Mouse (Mus musculus) heart, adult 8-10 months (tissue): ENCODE measurements around the gene Bmp8a. TPM values are rescaled to one million over a fixed set of nuclear protein-coding genes. Genes with fewer than 3 reads are reported as not detected.
"Not testable (repeated sequence)": the region's sequence is repeated elsewhere in the genome, so short reads cannot be mapped to it uniquely, and the experiment has no call there.

Source experiments
- DNase-seq: peaks from one replicate; pipeline ENCODE4 v3.0.0; 2022; ENCODE audit warnings: low spot score
- total RNA-seq, 4 experiments: library from RNA; stranded (reverse); gene quantifications; 2 replicates each; pipeline ENCODE4 v1.2.4; 2022

The Bmp8a gene
- total RNA-seq, 4 experiments from 2014 or later, result not detected

DNA sequence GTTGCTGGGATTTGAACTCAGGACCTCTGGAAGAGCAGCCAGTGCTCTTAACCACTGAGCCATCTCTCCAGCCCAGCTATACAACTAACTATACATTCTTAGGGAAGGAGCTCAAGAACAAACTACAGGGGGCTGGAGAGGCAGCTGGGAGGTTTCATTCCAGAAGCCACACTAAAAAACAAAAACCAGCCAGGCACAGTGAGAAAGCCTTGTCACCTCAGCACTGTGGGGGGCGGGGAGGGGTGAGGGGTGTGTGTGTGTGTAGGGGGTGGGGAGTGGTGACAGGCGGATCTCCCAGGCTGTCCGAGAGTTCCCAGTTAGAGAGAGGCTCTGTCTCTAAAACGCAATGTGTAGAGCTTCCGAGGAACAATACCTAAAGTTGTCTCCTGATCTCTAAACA is 11.7 kb downstream of the Bmp8a start:
- no peak for DNase-seq

DNA sequence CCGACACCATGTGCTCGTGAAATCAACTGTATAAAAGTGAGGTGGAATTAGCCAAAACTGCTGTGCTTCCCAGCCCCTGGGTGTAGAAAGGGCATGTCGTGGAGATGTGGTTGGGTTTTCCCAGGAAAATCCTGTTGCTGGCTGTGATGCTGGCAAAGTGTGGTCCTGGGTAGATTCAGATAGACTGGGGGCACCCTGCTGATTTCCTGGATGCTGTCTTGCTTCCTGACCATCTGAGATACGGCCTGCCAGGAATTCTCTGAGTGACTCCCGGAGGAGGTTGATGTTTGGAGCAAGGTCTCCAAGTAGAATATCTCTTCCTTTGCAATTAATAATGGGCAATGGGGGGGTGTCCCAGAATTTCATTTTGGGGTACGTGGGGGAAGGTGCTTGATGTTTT is 14.1 kb downstream of the Bmp8a start:
- DNase-seq, result no peak

DNA sequence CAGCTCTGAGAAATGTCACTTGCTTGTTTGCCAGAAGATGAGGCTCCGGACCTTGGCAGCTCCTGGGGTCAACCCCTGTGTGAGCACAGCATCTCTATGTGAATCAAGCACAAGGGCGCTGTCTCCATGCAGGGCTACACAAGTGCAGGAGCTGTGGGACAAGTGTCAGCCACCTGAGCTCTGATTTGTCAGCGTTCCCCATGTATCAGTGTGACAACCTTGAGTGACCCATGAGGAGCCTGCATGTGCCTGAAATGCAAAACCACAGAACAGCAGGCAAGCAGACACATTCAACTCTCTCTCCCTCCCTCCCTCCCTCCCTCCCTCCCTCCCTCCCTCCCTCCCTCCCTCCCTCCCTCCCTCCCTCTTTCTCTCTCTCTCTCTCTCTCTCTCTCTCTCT is 15.4 kb downstream of the Bmp8a start:
- DNase-seq, result no peak

DNA sequence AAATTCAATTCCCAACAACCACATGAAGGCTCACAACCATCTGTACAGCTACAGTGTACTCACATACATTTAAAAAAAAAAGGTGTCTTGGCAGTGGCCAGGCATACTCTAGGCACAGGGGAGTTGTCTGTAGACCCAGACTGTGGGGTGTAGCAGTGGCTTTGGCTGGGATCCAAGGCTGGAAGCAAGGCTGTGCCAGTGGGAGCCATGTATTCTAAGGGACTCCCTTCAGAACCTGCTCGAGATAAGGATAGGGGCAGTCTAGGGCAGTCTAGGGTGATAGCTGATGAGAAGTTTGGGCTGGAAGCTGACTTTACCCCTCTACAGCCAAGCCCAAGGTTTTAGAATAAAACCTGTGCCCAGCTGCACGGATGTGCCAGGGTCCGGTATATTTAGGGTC is 17.0 kb downstream of the Bmp8a start:
- no peak for DNase-seq

DNA sequence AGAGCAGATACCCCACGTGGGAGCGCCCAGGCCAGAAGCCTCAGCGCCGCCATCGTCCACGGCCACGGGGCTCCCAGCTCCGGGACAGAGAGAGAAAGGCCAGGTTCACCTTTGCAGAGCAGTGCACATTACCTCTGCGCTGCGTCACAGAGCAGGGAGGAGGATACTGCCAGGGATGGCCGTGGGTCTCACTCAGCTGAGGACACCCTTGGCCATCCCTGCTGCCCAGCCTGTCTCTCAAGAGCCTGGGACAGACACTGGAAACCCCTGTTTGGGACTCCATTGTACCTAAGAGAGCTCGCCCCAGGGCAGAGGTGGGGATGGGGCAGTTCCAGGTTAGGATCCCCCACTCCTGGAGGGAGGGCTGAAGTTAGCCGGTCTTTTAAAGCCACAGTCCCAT is 19.5 kb downstream of the Bmp8a start, which contains the start of gene Oxct2a:
Oxct2a (minus strand) TSS at position 101 of the 400 bp plus-strand sequence.
- no peak for DNase-seq

DNA sequence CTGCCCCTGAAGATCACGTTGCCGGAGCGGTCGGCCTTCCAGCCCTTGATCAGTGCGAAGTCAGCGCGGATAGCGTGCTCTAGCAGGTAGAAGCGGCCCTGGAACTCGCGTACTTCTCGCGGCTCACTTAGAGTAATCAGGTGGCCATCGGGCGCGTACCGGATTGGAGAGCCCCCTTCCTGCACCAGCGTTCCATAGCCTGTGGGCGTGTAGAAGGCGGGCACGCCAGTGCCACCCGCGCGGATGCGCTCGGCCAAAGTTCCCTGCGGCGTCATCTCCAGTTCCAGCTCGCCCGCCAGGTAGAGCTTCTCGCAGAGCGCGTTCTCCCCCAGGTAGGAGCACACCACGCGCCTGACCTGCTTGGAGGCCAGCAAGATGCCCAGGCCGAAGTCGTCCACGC is 20.1 kb downstream of the Bmp8a start:
- not testable (repeated sequence) for DNase-seq

DNA sequence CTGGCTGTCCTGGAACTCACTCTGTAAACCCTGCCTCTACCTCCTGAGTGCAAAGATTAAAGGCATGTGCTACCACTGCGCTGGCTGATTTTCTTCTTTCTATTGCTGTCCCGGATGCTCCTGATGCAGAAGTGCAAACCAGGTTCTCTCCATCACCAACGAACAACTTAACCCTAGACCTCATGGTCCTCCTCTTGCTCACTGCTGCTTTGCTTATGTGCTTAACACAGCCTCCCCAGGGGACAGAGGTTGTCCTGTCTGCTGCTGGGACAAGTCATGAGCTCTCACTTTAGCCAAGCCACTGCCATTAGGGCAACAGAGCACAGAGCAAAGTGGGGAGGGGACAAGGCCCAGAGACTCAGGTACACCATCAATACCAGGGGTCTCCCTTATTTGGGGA is 28.6 kb downstream of the Bmp8a start:
- no peak for DNase-seq

DNA sequence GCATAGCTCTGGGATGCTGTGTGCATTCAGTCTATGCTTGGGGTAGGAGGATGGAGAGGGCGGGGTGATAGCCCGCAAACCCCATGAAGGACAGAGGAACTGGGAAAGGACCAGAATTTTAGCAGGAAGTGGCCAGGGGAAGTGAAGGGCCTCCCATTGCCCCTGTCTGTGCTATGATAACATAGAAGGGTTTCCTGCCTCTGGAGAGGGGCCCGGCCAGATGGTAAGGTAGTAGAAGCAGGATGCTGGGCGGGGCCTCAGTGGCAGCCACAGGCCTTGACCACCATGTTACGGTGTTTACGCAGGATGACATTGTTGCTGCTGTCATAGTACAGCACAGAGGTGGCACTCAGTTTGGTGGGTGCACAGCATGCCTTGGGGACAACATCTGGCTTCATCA is 30.0 kb downstream of the Bmp8a start:
- no peak for DNase-seq

DNA sequence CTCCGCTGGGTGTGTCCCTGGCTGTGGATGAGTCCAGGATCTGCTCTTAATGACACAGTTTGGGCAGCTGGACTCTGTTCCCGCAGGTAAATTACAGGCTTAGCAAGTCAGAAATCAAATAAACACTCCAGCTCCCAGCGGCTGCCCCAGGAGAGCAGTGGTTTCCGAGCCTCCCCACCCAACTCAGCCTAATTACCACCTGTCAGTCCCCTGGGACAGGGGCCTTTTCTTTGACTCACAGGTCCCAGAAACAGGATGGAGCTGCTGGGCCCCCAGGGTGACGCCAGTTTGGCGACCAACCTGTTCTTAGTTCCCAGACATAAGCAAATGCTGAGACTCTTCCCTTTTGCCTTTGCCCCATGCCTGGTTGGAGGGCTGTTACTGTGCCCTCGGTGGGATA is 31.2 kb downstream of the Bmp8a start:
- no peak for DNase-seq

DNA sequence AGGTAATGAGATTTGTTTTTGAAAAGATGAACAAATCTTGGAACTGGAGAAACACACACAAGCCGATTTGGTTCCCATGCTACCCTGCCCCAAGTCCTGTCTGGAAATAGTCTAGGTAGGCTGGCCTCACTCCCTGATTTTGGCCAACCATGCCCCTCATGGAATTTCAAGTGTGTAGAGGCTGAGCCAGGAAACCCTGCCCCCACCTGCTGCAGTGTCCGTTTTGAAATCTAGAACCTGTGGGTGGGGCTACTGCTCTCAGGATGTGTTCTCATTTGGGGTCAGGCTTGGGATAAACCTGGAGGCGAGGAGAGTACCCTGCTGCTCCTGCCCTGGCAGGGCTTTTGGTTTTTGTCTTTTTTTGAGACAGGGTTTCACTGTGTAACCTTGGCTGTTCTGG is 34.8 kb downstream of the Bmp8a start:
- no peak for DNase-seq

DNA sequence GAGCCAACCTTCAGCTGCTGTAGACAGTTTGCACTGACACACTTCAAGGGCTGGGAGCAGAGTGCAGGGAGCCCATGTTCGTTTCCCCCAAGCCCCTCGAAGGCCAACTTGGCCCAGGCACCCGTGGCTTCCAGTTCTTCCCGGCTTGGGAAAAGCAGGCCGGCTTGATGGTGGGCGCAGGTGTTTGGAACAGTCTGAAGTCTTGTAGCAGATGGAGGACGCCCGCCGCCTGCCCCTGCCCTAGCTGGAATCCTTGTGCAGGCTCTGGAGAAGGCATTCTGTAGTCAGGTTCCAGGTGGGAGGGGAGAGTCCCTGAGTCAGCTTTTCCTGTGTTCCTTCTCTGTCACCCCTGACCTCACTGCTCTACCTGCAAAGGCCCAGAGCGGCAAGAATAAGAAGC is 36.1 kb downstream of the Bmp8a start:
- DNase-seq, result no peak

DNA sequence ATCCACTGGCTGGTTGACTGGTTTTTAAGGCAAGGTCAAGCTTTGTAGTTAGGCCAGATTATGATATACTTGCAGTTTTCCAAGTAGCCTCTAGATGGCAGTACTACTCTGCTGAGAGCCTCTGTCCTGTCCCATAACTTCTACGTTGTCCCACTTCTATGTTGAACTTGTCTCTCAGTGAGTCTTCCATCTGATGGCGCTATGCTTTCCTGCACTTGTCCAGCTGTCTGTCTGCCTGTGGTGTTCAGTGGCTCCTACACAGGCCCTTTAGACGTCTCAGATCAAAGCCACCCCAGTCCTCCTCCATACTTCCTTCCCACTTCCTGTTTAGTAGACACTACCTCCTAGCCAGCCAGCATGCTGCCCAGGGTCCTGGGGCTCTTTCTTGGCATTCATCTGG is 37.3 kb downstream of the Bmp8a start:
- peak; percentile 61 for DNase-seq

DNA sequence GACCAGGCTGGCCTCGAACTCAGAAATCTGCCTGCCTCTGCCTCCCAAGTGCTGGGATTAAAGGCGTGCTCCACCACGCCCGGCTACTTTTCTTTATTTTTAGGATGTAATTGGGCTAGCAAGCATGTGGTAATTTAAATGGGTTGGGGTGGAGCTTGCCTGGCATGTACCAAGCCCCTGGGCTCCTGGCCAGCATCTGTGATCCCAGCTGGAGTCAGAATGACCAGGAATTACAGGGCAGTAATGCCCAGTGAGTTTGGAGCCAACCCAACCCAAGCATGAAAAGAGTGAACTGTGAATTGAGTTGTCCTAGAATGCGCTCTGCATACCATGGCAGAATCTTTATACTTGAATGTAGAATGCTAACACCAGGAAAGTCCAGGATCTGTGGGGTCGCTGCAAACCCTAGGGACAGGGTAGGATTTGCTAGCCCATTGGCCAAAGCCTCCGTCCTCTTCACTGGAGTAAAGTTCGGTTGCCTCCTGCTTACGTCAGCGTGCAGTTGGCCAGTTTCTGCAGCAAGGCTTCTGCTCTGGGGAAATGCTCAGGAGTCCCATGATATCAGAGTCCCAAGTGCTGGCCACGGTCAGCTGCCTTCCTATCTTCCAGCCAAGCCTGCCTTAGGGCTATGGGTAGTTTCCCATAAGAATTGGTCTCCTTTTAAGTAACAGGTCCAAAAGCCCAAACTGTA is 43.9 kb downstream of the Bmp8a start:
- DNase-seq, result peak; percentile 40

DNA sequence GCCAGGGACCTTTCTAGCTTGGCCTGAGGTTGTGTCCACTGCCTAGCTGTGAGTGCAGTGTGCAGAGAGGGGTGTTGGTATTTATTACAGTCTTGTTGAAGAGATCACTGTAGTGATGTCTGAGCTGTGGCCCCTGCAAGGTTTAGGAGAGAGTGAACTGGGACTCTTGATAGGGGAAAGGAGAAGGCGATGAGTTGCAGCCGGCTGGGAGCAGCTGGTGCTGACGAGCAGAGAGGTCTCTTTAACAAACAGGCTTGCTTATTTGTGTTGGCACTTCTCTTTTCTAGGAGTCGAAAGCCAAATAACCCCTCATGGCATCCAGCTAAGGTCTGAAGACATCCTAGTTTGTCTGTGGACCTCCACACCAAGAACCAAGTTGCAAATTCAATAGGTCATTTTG is 44.8 kb downstream of the Bmp8a start:
- peak; percentile 25 for DNase-seq

DNA sequence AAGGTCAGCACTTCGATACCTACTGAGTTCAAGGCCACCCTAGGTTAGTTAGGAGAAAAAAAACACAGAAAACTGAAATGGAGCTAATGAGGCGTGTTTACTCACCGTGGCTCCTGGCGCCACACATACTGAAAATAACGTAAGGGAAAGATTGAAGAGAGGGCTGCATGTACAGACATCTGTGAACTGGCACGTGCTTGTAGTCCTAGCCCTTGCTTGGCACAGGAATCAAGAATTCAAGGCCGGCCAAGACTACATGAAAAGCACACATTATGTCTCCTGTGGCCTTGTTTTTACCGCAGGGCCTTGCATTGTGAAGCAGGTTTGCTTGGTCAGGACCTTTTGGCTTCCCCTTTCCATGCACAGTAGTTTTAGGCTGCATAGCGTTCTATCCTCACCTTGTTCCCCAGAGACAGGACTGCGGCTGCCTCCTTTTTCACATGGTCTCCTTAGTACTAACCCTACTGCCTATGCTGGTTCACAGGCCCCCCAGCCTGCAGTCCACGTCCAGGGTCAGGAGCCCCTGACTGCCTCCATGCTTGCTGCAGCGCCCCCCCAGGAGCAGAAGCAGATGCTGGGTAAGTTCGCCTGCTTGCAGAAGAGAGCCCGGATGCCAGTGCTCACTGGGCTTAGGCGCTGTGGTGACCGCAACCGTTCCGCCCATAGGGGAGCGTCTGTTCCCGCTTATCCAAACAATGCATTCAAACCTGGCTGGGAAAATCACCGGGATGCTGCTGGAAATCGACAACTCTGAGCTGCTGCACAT is 45.7 kb downstream of the Bmp8a start:
- no peak for DNase-seq

DNA sequence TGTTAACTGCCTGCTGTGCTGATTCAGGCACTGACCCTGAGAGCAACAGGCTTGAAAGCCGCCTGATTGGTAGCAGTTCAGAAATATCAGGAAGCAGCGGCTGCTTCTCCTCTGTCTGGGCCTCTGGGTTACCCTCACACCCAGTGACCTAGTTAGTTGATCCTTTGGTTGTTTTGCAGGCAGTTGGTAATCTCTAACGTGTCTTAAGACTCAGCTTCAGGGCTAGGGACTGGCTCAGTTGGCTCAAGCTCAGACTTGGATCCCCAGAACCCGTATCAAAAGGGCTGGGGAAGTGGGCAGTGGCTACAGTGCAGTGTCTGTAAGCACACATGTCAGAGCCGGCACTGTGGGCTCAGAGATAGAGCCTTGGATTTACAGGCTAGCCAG is 46.9 kb downstream of the Bmp8a start:
- DNase-seq, result no peak

DNA sequence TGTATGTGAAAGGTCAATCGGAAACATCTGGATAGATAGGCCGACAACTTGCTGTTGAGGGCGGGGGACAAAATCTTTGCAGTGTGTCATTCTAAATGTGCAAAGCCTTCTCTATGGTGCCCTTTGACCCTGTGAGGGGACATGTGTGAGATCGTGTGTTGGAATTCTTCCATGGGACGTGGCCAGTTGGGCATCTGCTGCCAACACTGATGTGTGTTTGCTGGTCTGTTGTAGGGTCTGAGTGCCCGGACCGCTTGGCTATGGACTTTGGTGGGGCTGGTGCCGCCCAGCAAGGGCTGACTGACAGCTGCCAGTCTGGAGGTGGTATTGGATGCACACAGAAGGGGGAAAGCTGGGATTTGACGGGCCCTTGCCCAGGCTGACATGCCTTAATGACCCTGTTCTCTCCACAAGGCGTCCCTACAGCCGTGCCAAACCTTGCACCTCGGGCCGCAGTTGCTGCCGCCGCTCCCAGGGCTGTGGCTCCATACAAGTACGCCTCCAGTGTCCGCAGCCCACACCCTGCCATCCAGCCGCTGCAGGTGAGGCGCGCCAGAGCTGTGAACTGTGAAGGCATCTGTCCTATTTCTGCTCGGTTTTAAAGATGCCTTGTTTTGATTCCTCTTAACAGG is 47.4 kb downstream of the Bmp8a start:
- DNase-seq, result no peak

DNA sequence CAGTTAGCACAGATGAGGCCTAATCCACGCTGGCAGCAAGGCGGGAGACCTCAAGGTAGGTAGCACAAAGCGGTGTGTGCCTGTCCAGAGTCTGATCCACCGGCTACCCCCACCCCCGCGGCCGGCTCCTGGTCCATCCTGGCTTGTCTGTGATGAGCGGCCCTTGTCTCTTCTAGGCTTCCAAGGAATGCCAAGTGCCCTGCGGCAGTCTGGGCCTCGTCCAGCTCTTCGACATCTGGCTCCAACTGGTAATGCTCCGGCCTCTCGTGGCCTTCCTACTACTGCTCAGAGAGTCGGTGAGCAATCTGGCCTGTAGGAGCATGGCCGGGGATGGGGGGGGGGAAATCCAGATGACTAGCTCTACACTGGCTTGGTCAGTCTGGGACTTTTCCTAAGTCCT is 48.0 kb downstream of the Bmp8a start:
- DNase-seq, result not testable (repeated sequence)

DNA sequence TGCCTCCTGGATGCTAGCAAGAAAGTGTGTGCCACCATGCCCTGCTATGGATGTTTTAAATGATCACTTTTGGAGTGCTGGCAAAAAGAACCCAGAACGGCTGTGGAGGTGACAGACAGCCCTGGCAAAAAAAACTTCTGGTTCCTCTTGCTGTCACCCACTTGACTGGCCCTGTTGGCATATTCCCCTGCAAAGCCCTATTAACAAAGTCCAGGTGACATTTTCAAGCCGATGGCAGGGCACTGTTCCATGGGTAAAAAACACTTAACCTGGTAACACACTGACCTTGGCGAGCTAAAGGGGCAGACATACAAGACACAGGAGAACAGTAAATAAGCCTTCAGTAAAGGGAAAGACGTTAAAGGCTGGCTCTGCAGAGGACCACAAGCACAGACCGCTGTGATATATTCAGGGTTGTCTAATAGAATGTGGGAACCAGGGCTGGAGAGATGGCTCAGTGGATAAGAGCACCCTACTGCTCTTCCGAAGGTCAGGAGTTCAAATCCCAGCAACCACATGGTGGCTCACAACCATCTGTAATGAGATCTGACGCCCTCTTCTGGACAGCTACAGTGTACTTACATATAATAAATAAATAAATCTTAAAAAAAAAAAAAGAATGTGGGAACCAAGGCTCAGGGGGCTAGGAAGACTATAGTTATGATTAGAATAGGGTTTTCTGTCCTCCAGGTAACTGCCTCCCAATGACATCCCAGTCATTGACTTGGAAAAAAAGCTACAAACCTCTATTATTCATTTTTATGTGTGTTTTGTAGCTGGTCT is 49.2 kb downstream of the Bmp8a start:
- peak; percentile 23 for DNase-seq

DNA sequence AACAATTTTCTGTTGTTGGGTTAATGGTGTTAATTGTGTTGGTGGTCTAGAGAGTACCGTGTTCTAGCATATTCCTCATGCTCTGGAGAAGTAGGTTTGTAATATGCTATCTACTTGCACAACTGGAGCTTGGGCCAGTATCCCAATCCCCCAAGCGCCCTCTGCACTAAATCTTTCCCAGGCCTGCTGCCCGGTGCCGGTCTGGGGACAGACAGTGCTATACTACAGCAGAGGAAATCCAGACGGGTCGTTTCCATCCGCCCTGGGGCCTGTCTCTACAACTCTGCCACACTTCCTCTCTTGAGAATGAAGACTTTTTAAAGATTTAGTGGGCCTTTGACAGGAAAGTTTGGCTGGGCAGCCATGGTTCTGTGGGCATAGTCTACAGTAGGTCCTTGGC is 50.1 kb downstream of the Bmp8a start:
- DNase-seq, result no peak

DNA sequence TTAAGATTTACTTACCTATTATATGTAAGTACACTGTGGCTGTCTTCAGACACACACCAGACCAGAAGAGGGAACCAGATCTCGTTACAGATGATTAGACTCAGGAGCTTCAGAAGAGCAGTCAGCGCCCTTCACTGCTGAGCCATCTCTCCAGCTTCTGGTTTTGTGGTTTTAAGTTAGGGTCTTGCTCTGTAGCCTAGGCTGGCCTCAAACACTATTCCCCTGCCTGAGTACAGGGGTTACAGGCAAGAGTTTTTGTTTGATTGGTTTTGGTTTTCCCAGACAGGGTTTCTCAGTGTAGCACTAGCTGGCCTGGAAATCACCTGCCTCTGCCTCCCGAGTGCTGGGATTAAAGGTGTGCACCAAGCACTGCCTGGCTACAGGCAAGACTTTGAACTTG is 50.7 kb downstream of the Bmp8a start:
- DNase-seq, result no peak

DNA sequence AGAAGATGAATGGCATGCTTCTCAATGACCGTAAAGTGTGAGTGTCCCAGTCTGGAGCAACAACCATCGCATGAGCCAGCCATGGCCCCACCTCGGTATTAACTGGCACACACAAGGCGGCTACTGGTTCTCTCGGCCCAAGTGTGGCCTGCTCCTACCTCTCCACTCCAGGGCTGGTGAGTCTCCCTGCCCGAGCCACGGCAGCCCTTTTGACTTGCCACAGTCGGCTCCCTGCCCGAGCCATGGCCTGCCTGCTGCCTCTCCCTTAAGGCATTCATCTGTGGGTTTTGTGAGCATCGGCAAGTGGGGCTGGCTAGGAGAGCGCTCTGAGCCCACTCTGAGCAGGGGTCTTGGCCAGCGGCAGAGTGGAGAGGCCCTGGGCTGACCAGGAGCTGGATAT is 54.0 kb downstream of the Bmp8a start:
- DNase-seq, result no peak
